Mouse (Mus musculus) gastrocnemius, adult 8-10 months (tissue): Measurements from ENCODE around the gene Clmn. TPM values are rescaled to one million over a fixed set of nuclear protein-coding genes. Genes with fewer than 3 reads are reported as not detected.
A peak's percentile ranks its signal among the peaks of the same experiment; 100 is the strongest.
"Not testable (repeated sequence)": the region's sequence is repeated elsewhere in the genome, so short reads cannot be mapped to it uniquely, and the experiment has no call there.

Source experiments
- DNase-seq, 2 experiments: peaks; one replicate each; pipeline ENCODE4 v3.0.0; 2022; ENCODE audit warnings: low spot score in 2 of 2
- total RNA-seq, 4 experiments: library from RNA; stranded (reverse); gene quantifications; 2 replicates each; pipeline ENCODE4 v1.2.4; 2022

Gene Clmn
- total RNA-seq, 4 experiments from 2014 or later, result 0.73 to 2.1 (median 1.5) TPM

DNA sequence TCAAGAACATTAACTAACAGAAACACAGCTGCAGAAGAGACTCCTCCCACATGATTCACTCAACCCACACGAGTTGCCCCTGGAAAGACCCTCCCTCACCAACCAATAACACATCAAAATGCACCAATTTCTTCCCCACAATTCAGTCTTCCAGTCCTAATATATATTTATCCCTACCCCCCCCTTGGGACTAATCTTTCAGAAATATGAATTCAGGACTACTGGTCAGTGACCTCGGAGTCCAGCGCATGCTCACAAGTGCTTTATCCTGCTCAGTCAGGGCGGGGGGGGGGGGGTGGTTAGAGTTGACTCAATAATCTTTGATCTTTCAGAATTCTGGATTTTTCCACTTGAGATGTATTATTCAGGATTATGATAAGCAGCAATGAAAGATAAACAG is 111.2 kb downstream of the Clmn start:
- DNase-seq, result no peak

DNA sequence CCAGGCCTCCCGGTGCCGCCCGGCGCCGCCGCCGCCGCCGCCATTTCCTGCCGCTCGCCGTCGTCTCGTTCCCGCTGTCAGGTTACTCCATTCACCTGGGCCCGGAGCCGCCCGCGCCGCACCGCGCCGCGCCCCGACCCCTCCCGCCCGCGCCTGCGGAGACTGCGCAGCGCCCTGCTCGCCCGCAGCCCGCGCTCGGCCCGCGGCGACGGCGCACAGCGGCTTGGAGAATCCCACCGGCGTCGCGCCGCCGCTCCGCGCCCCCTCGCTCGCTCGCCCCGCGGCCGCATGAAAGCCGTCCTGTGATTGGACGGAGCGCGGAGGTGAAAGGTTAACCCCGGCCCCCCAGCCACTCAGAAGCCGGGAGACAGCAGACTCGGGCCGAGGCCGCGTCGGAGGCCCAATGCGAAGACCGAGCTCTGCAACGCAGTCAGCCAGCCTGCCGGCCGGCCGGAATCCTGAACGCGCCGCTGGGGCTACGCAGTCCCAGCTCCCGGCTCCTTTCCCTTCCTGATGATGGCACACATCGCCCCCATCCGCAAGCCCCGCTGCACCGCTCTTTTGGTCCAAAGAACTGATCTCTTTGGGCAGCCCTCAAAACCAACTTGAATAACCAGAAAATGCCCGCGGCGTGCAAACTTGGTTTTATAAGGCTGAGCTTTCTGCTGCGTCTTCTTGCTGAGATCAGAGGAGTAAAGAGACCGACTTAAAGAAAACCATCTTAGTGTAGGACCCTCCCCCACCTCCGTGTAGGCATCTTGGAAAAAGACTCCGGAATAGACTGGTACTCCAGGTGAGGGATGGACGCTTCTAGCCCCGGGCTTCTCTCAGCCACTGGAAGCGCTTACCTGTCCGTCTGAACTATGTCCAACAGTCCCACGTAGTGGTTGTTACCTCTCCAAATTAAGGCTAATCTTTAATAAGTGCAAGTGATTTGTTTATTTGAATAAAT is 112.8 kb downstream of the Clmn start, which contains the start of gene Dicer1:
Gene Dicer1, minus strand, starts transcription at position 139 of the 952 bp plus-strand sequence.
- DNase-seq, result peak; percentile 95 to 96

DNA sequence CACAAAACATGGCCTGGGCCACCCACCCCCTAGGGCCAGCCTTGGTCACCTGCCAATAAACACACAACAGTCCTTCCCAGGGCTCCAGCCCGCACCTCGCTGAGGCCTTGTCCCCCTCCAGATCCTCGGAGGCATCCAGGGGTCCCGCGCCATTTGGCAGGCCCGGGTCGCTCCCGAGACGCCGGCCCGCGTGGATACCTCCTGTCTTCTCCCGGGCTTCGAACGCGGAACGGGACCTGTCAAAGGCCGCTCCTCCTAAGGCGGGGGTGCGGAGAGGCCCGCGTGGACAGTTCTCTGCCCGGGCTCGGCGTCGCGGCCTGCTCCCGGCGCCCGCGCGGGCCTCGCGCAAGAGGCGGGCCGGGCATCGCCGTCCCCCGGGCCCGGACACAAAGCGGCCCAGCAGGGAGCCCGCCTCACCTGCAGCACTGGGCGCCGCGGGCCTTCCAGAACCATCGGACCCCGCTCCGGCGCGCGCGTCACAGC is 113.5 kb downstream of the Clmn start:
- DNase-seq, result peak; percentile 21 to 25

DNA sequence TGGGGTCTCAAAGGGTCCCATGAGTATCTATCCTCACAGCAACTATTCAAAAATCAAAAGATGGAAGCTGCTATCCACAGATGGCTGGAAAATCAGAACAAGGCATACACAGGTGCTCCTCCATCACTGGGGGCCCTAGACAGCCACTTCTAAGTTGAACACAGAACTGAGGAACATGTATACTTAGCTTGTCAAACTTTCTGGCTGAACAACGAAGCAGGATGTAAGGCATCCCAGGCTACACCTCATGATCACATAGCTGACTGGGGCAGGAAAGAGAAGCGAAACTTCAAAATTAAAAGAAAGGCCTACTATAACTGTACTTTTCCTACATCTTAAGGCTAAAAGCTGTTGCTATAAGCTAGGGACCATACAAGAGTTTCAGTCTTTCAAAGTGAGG is 115.9 kb downstream of the Clmn start:
- no peak for DNase-seq

DNA sequence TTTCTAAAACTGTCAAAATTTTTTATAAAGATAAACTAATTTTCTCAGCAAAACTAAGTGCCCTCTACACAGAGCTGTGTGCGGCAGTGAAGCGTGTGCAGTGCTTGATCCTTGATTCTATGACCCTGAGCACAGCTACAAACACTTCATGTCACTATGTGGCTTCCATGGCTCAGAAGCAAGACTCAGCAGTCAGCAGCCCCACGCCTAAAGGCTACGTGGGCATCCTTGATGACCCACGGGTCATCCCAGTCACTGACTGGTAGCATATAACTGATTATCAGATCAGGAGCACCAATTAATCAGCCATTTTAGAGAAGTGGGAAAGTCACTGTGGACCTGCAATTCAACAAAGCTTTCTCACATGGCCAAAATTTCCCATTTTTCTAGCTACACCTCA is 117.6 kb downstream of the Clmn start:
- no peak for DNase-seq

DNA sequence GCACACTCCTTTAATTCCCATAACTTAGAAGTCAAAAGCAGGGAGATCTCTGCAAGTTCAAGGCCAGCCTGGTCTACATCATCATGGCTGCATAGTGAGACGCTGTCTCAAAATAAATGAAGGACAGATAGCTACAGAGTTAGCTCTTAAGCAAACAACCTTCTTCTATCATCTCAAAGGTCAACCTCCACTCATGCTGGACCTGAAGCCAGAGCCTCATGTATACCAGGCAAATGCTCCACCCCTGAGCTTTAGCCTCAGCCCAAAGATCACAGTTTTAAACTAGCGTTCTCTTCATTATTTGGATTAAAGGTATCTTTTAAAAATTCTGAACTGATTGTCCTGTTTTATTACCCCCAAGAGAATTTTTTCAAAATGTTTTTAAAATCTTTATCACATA is 118.3 kb downstream of the Clmn start:
- no peak for DNase-seq

DNA sequence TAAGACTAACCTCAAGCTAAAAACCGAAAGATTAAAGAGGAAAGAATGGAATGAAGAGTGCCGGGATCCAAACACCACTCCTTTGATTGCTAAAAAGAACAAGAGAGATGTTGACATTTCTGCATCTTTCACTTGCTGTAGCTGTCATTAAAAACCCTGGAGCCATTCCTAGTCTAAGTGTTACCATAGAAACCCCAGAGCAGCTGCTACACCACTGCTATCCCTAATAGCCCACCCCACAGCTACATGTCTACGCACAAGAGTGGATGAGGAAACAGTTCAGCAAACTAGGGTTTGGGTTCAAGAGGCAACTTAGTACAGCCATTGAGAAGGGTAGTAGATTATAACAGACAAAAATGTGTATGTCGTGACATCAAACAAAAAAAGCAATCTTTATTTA is 121.2 kb downstream of the Clmn start:
- no peak for DNase-seq

DNA sequence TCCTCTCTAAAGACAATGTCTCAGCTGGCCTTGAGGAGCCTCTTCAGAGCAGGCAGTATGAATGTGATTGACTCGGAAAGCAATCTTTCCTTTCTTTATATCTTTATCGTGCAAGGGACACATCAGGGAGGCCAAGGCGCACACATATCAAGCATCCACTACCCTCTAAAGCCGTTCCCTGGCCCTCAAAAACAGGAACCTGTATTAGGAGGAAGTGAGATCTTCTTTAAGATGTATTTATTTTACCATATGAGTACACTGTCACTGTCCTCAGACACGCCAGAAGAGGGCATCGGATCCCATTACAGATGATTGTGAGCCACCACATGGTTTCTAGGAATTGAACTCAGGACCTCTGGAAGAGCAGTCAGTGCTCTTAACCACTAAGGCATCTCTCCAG is 122.6 kb downstream of the Clmn start:
- DNase-seq, result no peak

DNA sequence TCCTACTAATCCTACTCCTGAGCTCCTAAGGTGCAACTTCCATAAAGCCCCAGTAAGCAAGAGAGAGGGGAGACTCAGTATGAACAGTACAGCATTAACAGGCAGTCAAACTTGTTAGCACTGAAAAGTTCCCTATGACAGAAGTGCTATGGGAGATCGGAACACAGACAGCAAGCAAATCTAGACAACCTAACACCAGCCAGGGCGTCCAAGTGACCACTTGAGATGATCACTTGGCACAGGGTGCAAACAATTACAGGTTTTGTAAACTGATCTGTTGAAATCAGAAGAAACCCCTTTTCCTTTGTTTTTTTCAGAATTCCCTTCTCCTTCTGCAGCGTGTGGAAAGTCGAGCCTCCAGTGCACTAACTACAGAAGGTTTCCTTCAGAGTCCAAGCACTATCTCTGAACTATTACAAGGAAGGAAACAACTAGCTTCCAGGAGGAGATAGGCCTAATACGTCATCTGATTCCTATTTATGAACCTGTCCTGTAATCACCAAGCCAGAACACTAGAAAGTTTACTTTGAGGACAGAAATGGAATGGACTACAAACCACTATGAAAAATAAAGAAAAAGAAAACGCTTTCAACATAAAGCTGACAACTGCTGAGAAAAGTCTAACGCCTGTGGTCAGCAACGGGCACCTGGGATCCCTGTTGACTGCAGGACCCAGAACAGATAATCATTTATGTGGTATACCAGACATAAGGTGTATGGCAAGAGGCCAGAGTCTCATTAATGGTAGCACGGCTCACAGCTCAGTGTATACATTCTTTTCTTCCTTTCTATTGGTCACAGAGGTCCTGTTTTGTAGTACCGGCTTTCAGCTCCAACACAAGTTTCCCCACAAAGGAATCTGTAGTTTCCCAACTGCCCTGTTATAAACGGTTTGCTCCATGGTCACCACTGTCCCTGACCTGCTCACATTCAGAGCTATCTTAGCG is 123.8 kb downstream of the Clmn start:
- no peak for DNase-seq

DNA sequence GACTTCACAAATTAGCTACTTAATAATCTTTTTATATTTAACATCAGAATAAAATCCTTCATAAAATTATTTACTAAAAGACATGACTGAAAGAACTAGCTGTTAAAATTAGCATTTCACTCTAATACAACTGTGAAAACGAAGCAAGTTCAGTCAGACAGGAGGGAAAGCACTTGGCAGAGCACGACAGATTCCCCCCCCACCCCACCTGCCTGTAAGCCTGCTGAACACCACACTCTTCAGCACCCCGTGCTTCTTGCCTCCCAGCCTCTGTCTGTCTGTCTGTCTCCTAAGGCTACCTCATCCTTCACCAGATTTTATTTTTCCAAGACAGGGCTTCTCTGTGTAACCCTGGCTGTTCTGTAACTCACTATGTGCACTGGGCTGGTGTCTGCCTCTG is 125.9 kb downstream of the Clmn start:
- DNase-seq, result no peak

DNA sequence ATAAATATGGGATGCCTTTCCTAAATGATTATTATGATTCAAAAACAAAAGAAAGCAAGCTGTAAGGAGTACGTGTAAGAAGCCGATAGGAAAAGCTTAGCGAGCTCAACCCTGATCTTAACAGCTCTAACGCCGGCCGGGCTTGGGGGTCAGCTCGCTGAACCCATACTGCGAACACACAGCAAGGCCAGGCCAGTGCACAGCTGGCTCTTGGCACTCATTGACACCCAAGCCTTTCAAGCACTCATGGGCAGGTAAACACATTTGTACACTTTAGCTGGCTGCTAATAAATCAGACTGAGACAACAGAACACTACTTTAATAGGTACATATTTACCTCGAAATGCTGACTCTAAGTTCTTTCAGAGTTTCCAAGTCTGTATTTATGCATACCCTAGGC is 126.4 kb downstream of the Clmn start:
- no peak for DNase-seq

DNA sequence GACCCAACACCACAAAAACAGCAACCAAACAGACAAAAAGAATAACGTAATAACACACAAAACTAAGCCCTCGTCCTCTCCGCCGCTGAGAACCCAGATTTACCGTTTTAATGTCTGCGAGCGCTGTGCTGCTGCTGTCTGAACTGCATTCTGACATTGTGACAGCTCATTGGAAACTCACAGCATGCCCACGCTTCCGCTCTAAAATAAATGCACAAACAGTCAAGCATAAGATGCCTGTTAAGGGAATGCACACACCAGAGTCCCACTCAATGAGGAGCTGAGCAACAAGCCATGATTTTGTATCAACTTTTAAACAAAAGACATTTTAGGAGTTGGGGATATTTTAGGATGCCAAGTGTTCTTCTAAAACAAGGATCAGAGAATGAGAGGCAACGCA is 127.2 kb downstream of the Clmn start:
- no peak for DNase-seq

DNA sequence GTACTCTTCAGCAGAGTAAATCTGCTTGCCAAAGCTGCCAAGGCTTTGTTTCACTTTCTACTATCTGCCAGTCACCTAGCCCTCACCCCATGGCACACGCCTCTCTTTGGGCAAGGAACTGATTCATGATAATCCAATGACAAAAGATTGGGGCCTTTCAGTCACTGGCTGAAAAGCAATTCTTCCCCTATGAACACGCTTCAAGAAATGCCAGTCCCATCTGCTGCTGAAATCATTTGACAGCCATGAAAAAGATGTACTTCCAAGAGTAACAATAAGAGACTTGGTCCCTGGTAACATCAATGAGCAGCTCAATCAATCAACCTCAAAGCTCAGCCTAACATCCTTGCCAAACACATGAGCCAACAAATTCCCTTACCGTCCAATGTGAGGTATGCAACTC is 128.9 kb downstream of the Clmn start:
- DNase-seq, result no peak

DNA sequence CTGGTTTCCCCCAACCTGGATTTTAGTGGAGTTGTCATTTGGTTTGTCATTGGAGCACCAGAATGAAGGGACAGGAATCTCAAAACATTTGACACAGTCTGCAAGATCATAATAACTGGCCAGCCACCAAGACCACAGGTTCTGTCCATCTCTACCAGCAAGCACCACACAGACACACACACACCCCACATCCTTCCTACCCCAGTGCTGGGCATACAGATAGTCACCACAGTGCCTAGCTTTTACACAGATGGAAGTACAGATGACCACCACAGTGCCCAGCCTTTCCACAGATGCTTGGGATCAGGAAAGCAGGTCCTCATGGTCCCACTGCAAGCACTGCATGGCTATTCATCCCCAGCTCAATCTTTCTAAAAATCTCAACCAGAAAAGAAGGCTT is 131.7 kb downstream of the Clmn start:
- no peak for DNase-seq

DNA sequence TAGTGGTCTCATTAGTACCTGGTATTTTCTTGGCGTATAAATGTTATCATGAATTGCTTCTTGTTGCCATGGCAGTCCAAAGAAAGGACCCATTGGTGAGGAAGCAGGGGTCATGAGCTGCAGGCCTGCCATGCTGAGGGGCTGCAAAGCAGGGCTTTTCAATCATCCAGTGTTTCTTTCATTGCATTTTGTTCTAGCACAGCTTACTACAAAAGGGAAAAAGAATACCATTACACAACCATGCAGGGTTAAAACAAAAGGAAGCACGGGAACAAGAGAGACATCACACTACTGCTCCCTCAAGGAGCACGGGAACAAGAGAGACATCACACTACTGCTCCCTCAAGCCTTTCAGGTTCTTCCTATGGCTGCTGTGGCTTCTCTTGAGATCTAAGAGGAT is 133.1 kb downstream of the Clmn start:
- no peak for DNase-seq

DNA sequence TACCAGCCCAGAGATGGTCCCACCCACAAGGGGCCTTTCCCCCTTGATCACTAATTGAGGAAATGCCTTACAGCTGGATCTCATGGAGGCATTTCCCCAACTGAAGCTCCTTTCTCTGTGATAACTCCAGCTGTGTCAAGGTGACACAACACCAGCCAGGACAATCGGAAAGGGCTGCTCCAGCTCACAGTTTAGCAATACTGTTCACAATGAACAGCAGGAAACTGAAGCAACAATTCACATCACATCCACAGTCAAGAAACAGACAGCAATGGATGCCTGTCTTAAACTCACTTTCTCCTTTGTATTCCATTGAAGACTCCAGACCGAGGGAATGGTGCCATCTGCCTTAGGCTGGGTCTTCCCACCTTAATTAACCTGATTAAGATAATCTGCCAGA is 138.4 kb downstream of the Clmn start:
- DNase-seq, result not testable (repeated sequence)

DNA sequence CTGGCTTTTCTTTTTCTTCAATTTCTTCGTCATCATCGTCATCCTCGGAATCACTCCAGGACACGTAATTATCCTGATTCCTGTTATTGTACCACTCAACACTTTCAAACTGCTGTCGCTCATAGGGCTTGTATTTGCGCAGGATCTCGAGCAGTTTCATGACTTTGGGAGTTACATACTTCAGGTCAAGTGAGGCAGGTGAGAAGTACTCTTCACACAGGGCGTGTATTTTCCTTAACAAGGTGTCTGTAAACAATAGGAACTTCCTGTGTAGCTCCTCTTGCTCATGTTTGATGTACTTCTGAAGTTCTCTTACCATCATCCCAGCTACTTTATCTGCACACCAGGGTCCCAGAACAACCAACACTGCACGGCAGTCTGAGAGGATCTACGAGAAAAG is 142.8 kb downstream of the Clmn start:
- no peak for DNase-seq

DNA sequence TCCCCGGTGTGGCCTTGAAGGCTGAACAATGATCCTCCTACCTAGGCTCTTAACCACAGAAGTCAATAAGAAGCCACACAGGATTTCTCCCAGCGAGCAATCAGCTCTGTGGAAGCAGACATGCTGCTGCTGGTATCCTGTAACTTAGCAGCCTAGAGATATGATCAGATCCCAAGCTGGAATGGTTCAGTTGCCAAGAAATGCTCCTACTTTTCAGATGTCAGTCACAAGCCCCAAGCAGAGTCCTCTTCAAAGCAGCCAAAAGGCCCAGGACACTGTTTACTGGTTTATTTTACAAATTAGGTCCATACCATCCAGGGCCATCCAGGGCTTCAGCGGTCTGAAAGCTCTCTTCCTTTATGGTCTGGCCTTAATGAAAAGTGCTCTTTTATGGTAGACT is 143.9 kb downstream of the Clmn start:
- no peak for DNase-seq

DNA sequence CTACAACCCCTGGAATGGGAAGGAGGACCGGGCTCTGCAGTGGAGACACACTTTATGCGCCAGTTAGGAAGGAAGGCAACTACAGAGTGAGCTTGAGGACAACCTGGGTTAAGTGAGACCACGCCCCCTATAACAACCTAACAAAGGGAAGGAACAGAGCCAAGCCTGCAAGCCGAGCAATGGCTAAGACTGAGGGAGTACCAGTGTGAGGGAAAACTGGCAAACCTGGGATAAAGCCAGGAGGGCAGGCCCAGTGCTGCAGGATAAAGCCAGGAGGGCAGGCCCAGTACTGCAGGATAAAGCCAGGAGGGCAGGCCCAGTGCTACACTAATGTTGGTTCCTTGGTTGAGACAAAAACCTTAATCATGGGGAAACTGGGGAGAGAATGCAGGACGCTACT is 145.9 kb downstream of the Clmn start:
- no peak for DNase-seq

DNA sequence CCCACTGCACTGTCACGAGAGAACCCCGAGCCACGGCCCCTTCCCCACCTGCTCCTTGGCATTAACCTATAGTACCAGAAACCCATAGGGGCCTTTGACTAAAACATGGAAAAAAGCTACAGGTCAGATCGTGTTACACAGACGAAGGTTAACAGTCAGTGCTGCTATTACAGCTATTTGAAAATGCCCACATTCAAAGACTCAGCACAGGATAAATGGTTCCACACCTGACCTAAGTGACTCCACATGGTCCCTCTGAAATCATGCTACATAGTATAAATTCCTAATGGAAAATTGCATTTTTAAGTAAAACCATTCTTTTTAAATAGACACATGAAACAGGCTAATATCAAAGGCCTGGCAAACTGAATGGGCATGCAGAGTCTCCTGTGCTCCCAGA is 148.5 kb downstream of the Clmn start:
- no peak for DNase-seq

DNA sequence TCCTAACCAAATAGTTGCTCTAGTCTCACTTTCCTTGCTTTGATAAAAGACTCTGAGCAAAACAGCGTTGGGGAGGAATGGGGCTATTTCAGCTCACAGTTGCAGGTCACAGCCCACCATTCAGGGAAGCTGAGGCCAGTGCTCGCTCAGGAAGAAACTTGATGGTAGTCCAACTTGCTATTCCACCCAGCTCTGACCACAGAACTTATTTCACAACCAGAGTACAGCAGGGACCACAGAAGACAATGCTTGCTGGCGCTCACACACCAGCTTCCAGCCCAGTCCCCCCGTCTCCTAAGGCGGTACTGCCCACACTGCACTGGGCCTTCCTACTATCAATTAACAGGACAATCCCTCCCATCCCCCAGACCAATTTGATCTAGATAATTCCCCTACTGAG is 149.4 kb downstream of the Clmn start:
- DNase-seq, result no peak
